Mouse (Mus musculus) embryonic facial prominence, embryonic 13.5 days (tissue): ENCODE results near the gene Efna5. TPM values are rescaled to one million over a fixed set of nuclear protein-coding genes. Genes with fewer than 3 reads are reported as not detected.

Experiments used
- ATAC-seq: fragments of 200-750 bp; cut with Nextera tagmentation; 2 replicates; pipeline ENCODE4 v1.8.0; 2017; ENCODE audit warnings: low read depth; ENCODE audit not compliant: insufficient number of reproducible peaks, insufficient read depth, low FRiP score, low TSS enrichment
- H3K27ac ChIP-seq: fragments of 300-500 bp; sonication (generic); 2 replicates; pipeline ENCODE4 v1.5.1; 2015; ENCODE audit warnings: moderate library complexity, mild to moderate bottlenecking, inconsistent platforms
- H3K27me3 ChIP-seq: fragments of 300-500 bp; sonication (generic); 2 replicates; pipeline ENCODE4 v1.6.1; 2015; ENCODE audit warnings: mild to moderate bottlenecking, inconsistent platforms
- H3K36me3 ChIP-seq: fragments of 300-500 bp; sonication (generic); 2 replicates; pipeline ENCODE4 v1.6.1; 2015; ENCODE audit warnings: mild to moderate bottlenecking, inconsistent platforms
- H3K4me1 ChIP-seq: fragments of 300-500 bp; sonication (generic); 2 replicates; pipeline ENCODE4 v1.6.1; 2015; ENCODE audit warnings: inconsistent platforms
- H3K4me2 ChIP-seq: fragments of 300-500 bp; sonication (generic); 2 replicates; pipeline ENCODE4 v1.6.1; 2015; ENCODE audit warnings: moderate library complexity, mild to moderate bottlenecking, inconsistent platforms
- H3K4me3 ChIP-seq: fragments of 300-500 bp; sonication (generic); 2 replicates; pipeline ENCODE4 v1.5.1; 2015; ENCODE audit warnings: mild to moderate bottlenecking, inconsistent platforms
- H3K9ac ChIP-seq: fragments of 300-500 bp; sonication (generic); 2 replicates; pipeline ENCODE4 v1.6.1; 2015; ENCODE audit warnings: mild to moderate bottlenecking, inconsistent platforms
- H3K9me3 ChIP-seq: fragments of 300-500 bp; sonication (generic); 2 replicates; pipeline ENCODE4 v1.6.1; 2016; ENCODE audit warnings: inconsistent platforms
- WGBS: fragments of 180-500 bp; shearing (Covaris S2); methylation state at CpG from one replicate; pipeline ENCODE4 v1.1.7; 2015; ENCODE audit warnings: mixed read lengths; 5-methylcytosine and 5-hydroxymethylcytosine counted together
- polyA plus RNA-seq: library from polyadenylated mRNA; unstranded; fragments of >200 nt; fragmentation: Nextera tagmentation; extraction: Ambion mirVana; gene quantifications from 2 replicates; pipeline ENCODE4 v1.2.1, GENCODE M21; 2015

Gene Efna5
- polyA plus RNA-seq: 109 and 119 TPM in 2 replicates

GRCm38 (mm10) chr17:62881176-62881790 is at the start of gene Efna5:
Efna5 (minus strand) TSS chr17:62881317.
- WGBS: under 1% methylated on average over 41 of the region's 68 CpGs
- Histone ChIP-seq H3K27ac (peak within 1 kb of the TSS; percentile 98), H3K9ac (peak within 1 kb of the TSS; percentile 98), H3K4me1 (peaks cover 8% of the 10 kb centered on the region), H3K4me3 (peak within 1 kb of the TSS; percentile 89), H3K4me2 (peak within 1 kb of the TSS; percentile 96), H3K36me3 (no peaks in the 10 kb centered on the region), H3K27me3 (no peaks in the 10 kb centered on the region), H3K9me3 (no peaks in the 10 kb centered on the region)
- ATAC-seq: peak; percentile 30

- H3K4me1 ChIP-seq: no peaks in the 10 kb centered on the region
- no peak overlapping the region for H3K4me3 ChIP-seq
- H3K27me3 ChIP-seq: no peaks in the 10 kb centered on the region
- no peaks in the 10 kb centered on the region for H3K36me3 ChIP-seq
- ATAC-seq: no peak
- no peaks in the 10 kb centered on the region for H3K9me3 ChIP-seq
- H3K27ac ChIP-seq: no peak overlapping the region
- WGBS: 86% methylated on average over 4 of the region's 4 CpGs
- no peak overlapping the region for H3K4me2 ChIP-seq
- H3K9ac ChIP-seq: no peak overlapping the region
Observed at GRCm38 (mm10) chr17:62915304-62915703, 34.2 kb upstream of the Efna5 start.

GRCm38 (mm10) chr17:62905692-62906445 is 24.8 kb upstream of the Efna5 start:
- no peak overlapping the region for H3K9ac ChIP-seq
- no peaks in the 10 kb centered on the region for H3K9me3 ChIP-seq
- H3K4me2 ChIP-seq: peak overlapping the region; percentile 24; the same call in 1 of the 2 replicates
- H3K4me3 ChIP-seq: no peak overlapping the region
- H3K36me3 ChIP-seq: no peaks in the 10 kb centered on the region
- H3K27me3 ChIP-seq: no peaks in the 10 kb centered on the region
- 36% methylated on average over 16 of the region's 16 CpGs for WGBS
- no peak for ATAC-seq
- H3K4me1 ChIP-seq: peaks cover 5% of the 10 kb centered on the region
- no peak overlapping the region for H3K27ac ChIP-seq

DNA sequence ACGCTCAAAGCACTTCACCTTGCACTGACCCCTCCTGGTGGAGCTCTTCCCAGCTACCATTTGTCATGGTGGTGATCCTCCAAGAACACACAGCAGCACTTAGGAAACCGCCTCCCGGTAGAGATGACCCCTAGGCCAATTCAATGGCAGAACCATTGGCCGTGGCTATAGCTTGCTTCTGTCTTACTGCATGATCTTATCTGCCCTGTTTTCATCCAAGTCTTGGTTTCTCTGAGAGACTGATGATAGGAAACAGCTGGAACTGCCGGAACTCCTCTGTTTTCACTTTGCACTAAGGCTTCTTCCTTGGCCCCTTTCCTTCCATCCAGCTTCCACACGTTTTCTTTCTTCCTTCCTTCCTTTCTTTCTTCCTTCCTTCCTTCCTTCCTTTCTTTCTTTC is 17.9 kb upstream of the Efna5 start:
- no peak for ATAC-seq
- H3K9ac ChIP-seq: no peak overlapping the region
- no peak overlapping the region for H3K4me3 ChIP-seq
- no peaks in the 10 kb centered on the region for H3K27me3 ChIP-seq
- 0 out of 2 replicates have a peak, but pooled peaks cover 6% of the 10 kb centered on the region for H3K4me1 ChIP-seq
- WGBS: 53% methylated on average over 6 of the region's 6 CpGs
- no peak overlapping the region for H3K4me2 ChIP-seq
- no peaks in the 10 kb centered on the region for H3K9me3 ChIP-seq
- no peak overlapping the region for H3K27ac ChIP-seq
- H3K36me3 ChIP-seq: no peaks in the 10 kb centered on the region

- Histone ChIP-seq H3K9ac (no peak overlapping the region), H3K4me1 (no peaks in the 10 kb centered on the region), H3K36me3 (no peaks in the 10 kb centered on the region), H3K27me3 (no peaks in the 10 kb centered on the region), H3K9me3 (no peaks in the 10 kb centered on the region), H3K4me2 (no peak overlapping the region), H3K4me3 (no peak overlapping the region), H3K27ac (no peak overlapping the region)
- ATAC-seq: no peak
- WGBS: 85% methylated on average over 5 of the region's 5 CpGs
Observed at GRCm38 (mm10) chr17:62889991-62890390, 8.9 kb upstream of the Efna5 start.

DNA sequence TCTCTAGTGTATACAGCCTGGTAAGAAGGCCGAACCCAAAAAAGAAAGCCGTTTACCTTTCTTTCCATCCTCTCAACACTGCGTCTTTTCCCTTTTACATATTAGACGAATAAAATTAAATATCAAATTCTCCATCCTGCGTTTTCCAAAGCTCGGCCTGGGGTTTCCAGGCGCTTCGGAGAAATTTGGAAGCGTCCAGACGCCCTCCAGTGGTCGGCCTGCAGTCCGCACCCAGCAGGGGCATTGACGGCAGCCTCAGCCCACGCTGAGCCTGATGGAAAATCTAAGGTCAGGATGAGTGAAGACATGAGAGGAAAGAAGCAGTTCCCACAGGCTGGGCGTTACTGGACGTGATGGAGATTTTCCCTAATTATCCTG is 3.0 kb upstream of the Efna5 start:
- Histone ChIP-seq H3K9ac (peak overlapping the region; percentile 77), H3K27me3 (no peaks in the 10 kb centered on the region), H3K4me1 (peaks cover 3% of the 10 kb centered on the region), H3K4me2 (peak overlapping the region; percentile 96), H3K27ac (peak overlapping the region; percentile 93), H3K9me3 (no peaks in the 10 kb centered on the region), H3K36me3 (no peaks in the 10 kb centered on the region), H3K4me3 (peak overlapping the region; percentile 89)
- no peak for ATAC-seq
- WGBS: under 1% methylated on average over 16 of the region's 16 CpGs

GRCm38 (mm10) chr17:62883476-62884128 is 2.5 kb upstream of the Efna5 start:
- under 1% methylated on average over 34 of the region's 34 CpGs for WGBS
- no peaks in the 10 kb centered on the region for H3K27me3 ChIP-seq
- no peak for ATAC-seq

DNA sequence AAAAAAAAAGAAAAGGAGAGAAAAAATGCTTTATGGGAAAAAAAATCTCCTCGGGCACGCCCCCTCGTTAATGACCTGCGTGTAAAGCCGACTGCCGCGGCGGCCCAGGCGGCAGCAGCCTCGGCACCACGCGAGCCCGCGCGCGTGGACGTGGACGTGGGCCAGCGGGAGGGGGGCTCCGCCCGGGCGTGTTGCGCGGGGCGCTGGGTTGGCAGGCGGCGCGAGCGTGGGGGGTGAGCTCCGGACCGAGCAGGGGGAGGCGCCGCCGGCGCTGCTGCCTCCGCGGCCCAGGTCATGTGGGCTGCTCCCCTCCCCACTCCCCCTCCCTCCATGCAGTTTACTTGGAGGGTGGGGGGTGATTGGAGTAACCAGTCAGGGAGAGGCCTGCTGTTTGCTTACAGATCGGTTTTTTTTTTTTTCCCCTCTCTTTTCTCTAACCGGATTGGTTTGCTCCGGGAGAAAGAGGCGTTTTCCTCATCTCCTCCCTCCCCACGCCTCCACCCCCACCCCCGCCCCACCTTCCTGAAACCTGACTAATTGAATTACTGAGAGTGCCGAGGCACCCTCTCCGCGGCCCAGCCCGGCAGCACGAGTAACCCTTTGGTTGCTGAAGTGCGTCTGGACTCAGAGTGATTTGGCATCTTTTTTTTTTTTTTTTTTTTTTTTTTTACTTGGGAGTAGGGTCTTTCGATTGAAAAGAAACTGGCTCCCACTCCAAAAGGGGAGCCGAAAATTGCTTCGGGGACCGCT is 1.8 kb upstream of the Efna5 start:
- Histone ChIP-seq H3K9ac (peak overlapping the region; percentile 98), H3K4me3 (peak overlapping the region; percentile 89), H3K4me1 (peaks cover 8% of the 10 kb centered on the region), H3K9me3 (no peaks in the 10 kb centered on the region), H3K27me3 (no peaks in the 10 kb centered on the region), H3K4me2 (peak overlapping the region; percentile 96), H3K27ac (peak overlapping the region; percentile 98), H3K36me3 (no peaks in the 10 kb centered on the region)
- under 1% methylated on average over 52 of the region's 53 CpGs for WGBS
- peak; percentile 91 for ATAC-seq

More at GRCm38 (mm10) chr17:62883476-62884128, 2.5 kb upstream of the Efna5 start:
- H3K9ac ChIP-seq: peak overlapping the region; percentile 77
- H3K36me3 ChIP-seq: no peaks in the 10 kb centered on the region
- peaks cover 8% of the 10 kb centered on the region for H3K4me1 ChIP-seq
- H3K27ac ChIP-seq: peak overlapping the region; percentile 93
- no peaks in the 10 kb centered on the region for H3K9me3 ChIP-seq
- peak overlapping the region; percentile 96 for H3K4me2 ChIP-seq
- H3K4me3 ChIP-seq: peak overlapping the region; percentile 89

- Histone ChIP-seq H3K4me3 (peak overlapping the region; percentile 89), H3K9me3 (no peaks in the 10 kb centered on the region), H3K9ac (peak overlapping the region; percentile 98), H3K27ac (peak overlapping the region; percentile 98), H3K36me3 (no peaks in the 10 kb centered on the region), H3K4me2 (peak overlapping the region; percentile 96), H3K27me3 (no peaks in the 10 kb centered on the region), H3K4me1 (peaks cover 8% of the 10 kb centered on the region)
- ATAC-seq: no peak; the same call in none of the 2 replicates
- WGBS: under 1% methylated on average over 58 of the region's 58 CpGs
Observed at GRCm38 (mm10) chr17:62881791-62882725, 941 bp upstream of the Efna5 start.

- H3K27me3 ChIP-seq: no peaks in the 10 kb centered on the region
- peak overlapping the region; percentile 98 for H3K27ac ChIP-seq
- H3K4me3 ChIP-seq: peak overlapping the region; percentile 89
- under 1% methylated on average over 82 of the region's 82 CpGs for WGBS
- H3K4me1 ChIP-seq: peaks cover 15% of the 10 kb centered on the region
- ATAC-seq: no peak
- H3K36me3 ChIP-seq: no peaks in the 10 kb centered on the region
- peak overlapping the region; percentile 96 for H3K4me2 ChIP-seq
- H3K9ac ChIP-seq: peak overlapping the region; percentile 98
- H3K9me3 ChIP-seq: no peaks in the 10 kb centered on the region
Observed at GRCm38 (mm10) chr17:62880311-62881175, 574 bp downstream of the Efna5 start.
